Mouse (Mus musculus) B cell, adult 2 months (primary cell): ENCODE data around the gene Cryba1.

Source experiments
- DNase-seq, 2 experiments: peaks; one replicate each; pipeline ENCODE4 v3.0.0; 2022

The Cryba1 gene

DNA sequence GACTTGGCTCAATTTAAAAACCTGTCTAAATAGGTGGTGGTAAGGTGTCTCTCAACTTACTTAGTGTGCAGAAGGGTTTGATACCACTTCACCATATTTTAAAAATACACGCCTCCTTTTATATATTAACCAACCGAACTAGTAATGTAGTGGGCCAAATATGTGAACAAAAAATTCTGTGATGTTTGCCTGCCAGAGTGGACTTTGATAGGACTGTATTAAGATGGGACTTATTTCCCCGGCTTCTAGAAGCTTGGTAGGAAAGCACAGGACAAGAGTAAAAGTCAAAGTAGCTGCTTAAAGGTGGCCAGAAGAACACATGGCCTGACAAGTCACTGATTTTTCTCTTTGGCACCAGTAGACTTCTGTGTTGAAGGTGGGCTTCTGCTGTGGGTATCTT lies 11.3 kb downstream of the Cryba1 start:
- no peak for DNase-seq

DNA sequence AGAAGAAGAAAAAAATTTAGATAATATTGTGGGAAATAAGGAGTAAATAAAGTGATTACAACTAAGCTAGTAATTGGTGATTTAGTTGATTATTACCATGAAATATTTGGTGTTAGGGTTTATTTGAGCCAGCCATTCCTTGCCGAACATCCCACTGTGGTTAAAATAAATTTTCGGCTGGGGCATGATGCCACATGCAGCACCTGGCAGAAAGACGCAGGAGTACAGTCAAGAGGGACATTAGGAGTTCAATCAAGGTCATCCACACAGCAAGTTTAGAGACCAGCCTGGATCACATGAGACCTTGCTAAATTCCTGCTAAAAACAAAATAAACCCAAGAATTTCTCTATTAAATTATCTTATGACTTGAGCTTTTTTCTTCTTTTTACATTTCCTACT lies 16.0 kb downstream of the Cryba1 start:
- DNase-seq = no peak

DNA sequence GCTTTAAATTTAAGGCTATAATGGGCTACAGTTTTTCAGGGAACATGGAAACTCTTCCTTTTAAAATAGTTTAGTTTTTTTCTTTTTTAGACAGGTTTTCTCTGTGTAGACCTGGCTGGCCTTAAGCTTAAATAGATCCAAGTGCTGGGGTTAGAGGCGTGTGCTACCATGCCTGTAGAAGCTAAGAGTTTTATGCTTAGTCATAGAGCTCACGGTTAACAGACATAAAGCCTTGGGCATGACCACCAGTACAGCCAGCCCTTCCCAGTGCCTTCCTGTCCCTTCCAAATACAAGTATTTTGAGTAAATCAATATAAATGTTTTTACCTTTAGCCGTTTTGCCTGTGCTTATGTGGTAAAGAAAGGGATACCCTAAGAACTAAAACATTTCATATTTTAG lies 19.2 kb downstream of the Cryba1 start:
- no peak for DNase-seq

DNA sequence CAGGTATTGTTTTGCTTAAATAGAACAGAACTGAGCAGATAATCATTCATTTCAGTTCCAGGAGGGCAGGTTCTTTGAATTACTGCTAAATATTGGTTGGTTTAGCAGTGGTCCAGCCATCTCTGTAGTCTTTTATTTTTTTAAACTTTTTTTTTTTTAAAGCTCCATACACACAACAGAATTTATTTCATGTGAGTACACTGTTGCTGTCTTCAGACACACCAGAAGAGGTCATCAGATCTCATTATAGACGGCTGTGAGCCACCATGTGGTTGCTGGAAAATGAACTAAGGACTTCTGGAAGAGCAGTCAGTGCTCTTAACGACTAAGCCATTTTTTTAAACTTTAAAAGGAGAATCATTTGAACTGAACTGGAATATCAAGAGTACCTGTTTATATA lies 27.9 kb downstream of the Cryba1 start:
- no peak for DNase-seq

DNA sequence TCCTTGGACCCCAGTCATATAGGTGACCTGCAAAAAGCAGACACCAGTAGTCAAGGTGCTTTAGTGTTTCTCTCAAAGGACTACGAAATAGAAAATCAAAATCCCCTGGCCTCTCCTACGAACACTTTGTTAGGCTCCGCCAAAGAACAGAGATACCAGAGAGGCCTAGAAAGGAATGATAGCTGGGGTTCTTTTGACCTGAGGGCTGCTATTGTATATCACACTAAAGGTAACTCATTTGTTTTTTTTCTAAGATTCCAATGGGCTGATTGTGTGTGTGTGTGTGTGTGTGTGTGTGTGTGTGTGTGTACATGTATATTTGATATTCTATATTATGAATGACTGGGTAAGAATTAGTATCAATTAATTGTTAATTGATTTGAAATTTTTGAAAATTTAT lies 32.1 kb downstream of the Cryba1 start:
- no peak for DNase-seq

DNA sequence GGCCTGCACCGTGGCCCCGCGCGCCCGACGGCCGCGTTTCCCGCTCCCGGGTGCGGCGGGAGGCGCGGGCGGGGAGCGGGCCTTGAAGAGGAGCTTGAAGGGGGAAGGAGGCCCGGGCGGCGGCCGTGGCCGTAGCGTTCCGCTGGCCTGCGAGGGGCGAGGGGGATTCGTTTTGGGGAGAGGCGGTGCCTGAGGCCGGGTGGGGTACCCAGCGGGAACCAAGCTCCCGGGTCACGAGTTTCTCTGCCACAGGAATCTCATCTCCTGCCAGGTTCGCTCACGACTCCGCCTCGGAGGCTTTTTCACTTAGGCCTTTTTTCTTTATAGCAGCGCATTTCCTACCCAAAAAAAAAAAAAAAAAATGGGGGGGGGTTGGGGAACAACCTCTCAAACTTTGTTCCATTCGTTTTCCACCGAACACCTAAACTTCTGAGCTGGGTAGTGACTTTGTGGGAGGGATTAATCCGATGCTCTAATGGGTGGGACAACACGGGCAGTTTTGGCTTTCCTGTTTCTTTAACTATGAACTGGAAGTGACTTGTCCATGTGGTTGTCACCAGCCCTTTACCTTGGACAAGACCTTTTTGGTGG lies 37.4 kb downstream of the Cryba1 start:
- DNase-seq = peak; percentile 40 to 49

DNA sequence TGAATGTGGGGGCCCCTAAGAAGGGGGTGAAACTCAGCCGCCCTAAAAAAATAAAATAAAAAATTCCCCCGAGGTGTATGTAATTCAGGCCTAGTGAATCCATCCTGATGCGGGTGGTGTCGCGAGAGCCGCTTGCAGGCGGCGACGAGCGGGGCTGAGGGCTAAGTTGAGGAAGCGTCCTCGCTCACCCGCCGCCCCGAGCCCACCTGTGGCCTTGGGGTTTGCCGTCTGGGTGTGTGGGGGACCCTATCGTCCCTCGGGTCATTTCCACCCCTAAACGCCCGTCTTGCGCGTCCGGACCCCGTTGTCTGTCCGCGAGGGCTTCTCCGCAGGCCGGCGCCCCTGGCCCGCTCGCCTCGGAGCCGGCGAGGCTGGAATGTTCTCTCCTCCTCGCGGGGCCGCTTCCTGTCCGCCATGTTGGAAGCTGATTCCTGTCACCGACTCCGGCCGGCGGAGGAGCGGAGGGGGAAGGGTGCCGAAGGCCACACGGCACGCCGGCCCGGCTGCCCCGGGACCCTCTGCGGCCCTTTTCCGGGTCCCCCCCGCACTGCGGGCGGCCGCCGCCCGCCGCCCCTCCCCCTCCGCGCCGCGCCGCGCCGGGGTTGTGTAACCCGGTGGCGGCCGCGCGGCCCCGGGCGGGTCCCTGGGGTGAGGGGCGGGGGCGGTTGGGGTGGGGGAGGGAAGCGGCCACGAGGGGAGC lies 38.1 kb downstream of the Cryba1 start:
- DNase-seq = peak; percentile 71 to 76

DNA sequence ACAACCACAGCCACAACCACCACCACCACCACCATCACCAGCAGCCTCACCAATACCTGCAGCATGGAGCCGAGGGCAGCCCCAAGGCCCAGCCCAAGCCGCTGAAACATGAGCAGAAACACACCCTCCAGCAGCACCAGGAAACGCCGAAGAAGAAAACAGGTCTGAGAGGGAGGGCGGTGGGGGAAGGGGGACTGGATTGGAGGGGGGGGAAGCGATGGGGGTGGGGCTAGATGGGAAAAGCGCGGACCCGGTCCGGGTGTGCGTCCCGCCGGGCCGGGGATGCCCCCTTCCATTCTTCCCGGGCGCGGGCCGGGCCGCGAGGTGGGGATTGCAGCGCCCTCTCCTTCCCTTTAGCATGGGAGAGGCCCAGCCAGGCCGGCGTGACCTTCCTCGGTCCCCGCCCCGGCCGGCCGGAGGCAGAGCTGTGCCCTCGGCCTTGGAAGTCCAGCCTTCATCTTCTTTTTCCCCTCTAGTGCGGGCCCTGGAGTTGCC lies 38.7 kb downstream of the Cryba1 start:
- DNase-seq = no peak

DNA sequence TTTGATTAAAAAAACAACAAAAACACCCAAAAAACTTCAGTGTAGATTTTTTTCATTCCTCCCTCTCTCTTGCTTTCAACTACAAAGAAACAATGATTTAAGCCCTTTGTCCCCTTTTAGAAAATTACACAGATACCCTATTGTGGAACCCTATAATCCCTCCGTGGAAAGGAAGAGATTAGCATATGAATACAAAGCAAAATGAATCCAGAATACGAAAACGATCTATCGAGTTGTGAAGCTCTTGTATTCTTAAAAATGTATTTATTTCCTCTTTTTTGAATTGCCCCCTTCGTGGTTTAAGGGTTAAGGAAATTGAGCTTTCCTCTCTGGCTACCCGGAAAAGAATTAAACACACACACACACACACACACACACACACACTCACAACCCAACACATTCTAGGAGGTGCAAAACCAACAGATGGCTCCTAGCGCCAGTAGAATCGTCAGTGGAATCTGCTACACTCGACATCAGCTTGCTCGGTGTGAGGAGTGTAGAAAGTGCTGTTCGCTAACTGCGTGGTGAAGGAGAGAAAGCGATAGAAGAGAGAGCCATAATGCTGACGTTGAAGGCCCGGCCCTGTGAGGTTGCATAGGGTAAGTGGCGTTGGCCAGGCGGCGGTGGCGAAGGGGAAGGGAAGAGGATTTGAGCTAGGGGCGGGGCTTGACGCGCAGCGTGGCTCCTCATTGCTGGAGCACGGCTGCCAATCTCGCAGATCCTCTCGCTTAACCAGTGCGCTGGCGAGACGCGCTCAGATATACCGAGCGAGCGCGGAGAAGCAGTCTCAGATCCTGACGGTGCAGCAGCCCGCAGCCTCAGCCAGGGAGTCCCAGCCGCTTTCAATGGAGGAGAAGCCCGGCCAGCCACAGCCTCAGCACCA lies 39.5 kb downstream of the Cryba1 start, which contains the start of gene Nufip2:
Nufip2 (plus strand) TSS at position 773 of the 883 bp plus-strand sequence.
- DNase-seq = peak; percentile 97 to 98

DNA sequence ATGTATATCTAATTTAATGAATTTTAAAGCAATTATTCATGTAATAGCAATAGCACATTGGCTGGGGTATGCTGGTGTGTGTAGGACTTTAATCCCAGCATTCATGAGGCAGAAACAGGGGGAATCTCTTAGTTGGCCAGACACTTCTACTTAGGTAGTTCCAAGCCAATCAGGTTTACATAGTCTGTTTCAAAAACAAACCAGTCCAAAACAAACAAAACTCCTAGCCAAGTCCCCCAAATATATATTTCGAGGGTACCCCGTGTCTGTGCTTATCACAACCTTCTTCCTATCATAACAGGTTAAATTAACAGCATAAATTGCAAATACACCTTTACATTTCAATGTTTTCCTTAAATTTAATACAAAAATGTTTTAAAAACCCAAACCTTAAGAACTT lies 40.2 kb downstream of the Cryba1 start:
- no peak for DNase-seq

DNA sequence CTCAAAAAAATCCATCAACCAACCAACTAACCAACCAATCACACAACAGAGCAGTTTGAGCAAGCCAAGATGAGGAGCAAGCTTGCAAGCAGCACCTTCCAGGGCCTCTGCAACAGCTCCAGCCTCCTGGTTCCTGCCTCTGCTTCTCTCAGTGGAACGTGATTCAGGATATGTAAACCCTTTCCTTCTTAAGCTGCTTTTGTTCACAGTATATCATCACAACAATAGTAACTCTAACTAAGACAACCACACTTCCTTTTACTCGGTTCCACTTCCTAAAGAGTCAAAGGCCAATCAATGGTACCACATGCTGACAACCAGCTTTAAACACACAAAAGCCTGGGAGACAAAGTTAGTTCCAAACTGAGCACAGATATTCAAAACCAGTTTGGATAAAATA lies 45.1 kb downstream of the Cryba1 start:
- DNase-seq = no peak

DNA sequence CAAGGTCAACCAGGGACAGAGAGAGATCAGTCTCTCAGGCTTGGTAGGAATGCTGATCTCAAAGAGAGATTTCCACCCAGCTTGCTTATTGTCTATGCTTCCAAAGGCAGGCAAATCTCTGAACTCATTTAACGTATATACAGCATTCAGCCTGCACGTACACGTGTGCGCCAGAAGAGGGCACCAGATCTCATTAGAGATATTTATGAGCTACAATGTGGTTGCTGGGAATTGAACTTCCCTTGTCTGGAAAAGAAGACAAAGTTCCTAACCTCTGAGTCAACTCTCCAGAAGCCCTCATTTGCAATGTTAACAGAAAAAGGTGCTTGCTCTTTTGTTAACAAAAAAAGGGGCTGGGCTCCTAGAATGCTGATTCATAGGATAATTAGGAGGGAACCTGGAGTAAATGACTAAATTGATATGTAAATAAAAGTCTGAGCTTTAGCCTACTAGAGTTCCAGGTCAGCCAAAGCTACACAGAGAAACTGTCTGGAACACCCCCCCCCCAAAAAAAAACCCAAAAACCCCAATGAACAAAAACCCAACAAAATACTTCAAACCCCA lies 51.6 kb downstream of the Cryba1 start:
- peak; percentile 17 to 19 for DNase-seq

DNA sequence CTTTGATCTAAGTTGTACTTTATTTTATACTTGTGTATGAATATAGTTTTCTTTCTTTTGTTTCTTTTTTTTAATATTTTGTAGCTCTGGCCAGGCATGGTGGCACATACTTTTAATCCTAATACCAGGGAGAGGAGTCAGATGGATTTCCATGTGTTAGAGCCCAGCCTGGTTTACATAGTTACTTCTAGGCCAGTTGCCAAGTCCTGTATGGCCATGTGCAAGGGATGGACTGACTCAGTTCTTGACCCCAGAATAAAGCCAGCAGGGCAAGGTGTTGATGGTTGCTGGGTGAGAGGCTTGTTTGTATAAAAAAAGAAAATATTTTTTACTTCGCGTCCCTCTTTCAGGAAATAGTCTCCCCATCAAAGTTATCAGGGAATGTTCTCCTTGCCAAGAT lies 52.3 kb downstream of the Cryba1 start:
- DNase-seq = no peak
